Mouse (Mus musculus) T-helper 2 cell (primary cell): ENCODE results near the gene Samd8.

Source experiments
- in situ Hi-C: fragments of 300-600 bp; cut with MboI, MseI; formaldehyde crosslinking; loops from one replicate; pipeline ENCODE4 v1.15.1; 2025; ENCODE audit warnings: high pct_unique_total_duplicates

The Samd8 gene

DNA sequence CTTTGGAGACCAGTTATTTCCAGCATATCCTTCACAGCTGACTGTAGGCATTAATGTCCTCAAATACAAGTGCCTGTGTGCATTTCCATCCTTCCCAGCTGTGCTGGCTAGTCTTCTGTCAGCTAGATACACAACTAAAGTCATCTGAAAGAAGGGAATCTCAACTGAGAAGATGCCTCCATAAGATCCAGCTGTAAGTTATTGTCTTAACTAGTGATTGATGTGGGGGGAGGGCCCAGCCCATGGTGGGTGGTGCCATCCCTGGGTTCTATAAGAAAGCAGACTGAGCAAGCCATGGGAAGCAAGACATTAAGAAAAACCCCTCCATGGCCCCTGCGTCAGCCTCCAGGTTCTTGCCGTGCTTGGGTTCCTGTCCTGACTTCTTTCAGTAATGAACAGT, 74.6 kb downstream of the Samd8 start, which contains the start of gene Vdac2:
Gene Vdac2, plus strand, starts transcription at position 301 of the 400 bp plus-strand sequence.
- in situ Hi-C loops: no loop called here

GRCm38 (mm10) chr14:21825786-21826491, 75.6 kb downstream of the Samd8 start:
- in situ Hi-C loops: no loop called here

GRCm38 (mm10) chr14:21830876-21831767, 80.8 kb downstream of the Samd8 start:
- in situ Hi-C loops: loop anchor here (10.0 kb wide), 1 partner anchor 866 kb away; no protein-coding TSS in a partner anchor

- in situ Hi-C loops: loop anchor here (10.0 kb wide), 1 partner anchor 867 kb away; no protein-coding TSS in a partner anchor
Observed at GRCm38 (mm10) chr14:21831830-21832403, 81.6 kb downstream of the Samd8 start.

DNA sequence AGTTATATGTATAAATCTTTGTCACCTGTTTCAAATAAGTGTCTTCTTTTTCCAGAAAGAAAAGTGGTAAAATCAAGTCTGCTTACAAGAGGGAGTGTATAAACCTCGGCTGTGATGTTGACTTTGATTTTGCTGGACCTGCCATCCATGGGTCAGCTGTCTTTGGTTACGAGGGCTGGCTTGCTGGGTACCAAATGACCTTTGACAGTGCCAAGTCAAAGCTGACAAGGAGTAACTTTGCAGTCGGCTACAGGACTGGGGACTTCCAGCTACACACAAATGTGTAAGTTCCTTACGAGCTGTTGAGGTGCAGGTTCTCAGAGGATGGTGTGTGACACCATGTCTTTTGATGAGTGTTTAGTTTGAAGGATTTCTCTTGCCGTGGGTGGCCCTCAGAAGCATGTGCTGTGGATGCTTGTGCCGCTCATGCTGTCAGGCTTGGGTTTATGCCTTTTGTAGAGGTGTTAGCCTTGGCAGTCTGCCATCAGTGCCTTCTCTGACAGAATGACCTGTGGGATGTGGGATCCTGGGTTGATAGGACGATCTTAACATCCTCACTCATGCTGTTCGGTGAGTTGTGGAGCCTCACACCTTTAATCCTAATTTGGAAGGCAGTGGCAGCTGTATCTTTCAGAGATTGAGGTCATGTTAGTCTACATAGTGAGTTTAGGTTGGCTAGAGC, 88.1 kb downstream of the Samd8 start:
- in situ Hi-C loops: loop anchor here (10.0 kb wide), 1 partner anchor 874 kb away; no protein-coding TSS in a partner anchor

DNA sequence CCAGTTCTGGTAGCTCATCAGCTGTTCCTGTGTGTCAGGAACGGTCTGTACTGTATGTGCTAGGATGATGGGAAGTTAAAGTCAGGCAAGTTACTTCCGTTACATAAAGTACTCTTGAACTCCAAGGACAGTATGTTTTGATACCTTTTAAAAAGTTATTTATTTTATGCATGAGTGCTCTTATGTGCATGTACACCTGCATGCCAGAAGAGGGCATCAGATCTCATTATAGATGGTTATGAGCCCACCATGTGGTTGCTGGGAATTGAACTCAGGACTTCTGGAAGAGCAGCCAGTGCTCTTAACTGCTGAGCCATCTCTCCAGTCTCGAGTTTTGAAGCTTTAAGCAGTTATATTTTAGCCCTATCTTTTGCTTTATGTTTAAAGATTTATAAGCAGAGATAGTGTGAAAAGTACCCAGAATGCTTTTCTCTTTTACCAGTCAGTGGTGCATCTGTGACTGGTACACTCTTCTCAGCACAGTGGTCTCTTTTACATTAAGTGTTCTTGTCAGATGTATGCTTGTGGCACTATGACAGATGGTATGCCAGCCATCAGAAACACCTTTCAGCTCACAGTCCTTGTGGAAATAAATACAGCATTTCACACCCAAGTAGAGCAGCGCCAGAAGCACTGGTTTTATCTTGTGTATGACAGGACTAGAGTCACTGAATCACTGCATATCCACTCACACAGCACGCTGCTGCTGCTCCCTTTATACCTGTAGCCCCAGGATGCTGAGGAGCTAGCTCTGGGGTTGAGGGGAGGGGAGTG, 91.7 kb downstream of the Samd8 start:
- in situ Hi-C loops: no loop called here

DNA sequence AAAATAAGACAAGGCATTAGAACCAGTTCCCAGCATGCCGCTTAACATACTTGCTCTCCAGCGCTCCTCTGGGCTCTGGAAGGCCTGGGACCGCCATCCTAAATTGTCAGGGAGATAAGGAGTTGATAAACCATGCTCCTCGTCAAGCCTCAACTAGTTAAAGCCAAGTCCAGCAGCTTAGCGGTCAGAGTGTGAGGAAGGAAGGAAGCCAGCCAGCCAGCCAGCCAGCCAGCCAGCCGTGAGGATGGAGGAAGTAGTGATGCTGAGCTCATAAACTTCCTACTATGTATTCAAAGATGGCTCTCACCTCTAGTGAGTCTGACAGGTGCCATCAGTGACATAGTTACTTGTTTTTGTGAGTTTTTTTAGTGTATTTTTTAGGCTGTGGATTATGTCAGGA, 92.9 kb downstream of the Samd8 start:
- in situ Hi-C loops: no loop called here

GRCm38 (mm10) chr14:21846827-21847380, 96.6 kb downstream of the Samd8 start:
- in situ Hi-C loops: no loop called here

DNA sequence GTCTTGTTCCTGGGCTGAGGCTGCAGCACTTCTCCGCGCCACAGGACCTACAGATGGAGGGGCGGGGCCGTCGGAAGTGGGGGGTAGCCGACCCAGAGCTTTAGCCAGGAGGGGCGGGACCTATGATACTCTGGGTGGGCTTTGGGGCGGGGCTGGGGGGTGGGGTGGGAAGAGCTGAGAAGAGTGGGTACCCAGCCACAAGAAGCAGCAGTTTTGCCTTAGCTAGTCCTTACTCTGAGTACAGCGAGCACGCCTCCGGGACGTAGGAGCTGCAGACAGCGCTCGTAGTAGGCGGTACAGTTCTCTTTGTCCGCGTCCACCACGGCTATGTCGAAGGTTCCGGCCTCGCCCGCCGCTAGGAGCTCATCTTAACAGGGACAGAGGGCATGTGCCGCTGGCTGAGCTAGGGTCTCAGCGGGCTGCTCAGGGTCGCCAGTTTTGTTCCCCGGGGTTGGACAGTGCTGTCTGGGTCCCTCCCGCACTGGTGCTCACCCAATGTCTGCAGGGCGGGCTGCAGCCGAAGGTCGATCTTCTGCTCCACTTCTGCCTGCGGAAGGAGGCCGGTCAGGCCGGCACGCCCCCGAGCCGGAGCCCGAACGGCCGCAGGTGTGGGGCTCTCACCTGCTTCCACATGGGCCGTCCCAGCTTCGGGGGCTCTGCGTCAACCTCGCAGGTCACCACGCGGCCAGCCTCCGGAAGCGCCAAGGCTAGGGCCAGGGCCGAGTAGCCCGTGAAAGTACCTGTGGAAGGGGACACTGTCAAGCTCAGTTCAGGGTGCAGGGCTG, 97.2 kb downstream of the Samd8 start:
- in situ Hi-C loops: no loop called here
